Mouse (Mus musculus): Measurements from ENCODE around the gene Kif12.

DNA sequence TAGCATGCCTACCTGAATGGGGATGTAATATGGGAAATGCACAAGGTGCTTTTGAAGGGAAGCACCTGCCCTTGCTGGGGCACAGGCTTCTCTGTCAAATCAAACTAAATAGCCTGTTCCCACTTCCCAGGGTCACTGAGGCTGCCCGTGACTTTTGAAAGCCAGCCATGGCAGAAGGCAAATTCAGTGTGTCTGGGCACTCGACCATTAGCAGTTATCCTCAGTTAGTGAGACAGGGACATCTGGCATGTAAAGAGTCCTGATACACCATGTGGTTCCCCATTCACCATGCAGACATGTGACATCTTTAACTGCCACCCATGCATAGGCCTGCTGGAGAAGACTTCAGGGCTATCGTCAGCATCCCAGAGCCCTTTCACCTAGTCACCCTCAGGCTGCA lies 47.1 kb upstream of the Kif12 start:
- TF ChIP-seq POLR2A (IDR thresholded peaks at IDR 0.05; ENCODE audit: extremely low read depth, insufficient read depth, low read length) (no peak), CTCF (IDR thresholded peaks at IDR 0.05; ENCODE audit: extremely low read depth, insufficient read depth, low read length) (no peak)
